Mouse (Mus musculus) adrenal gland, postnatal 4 days (tissue): ENCODE measurements around the gene Bmper. TPM values are rescaled to one million over a fixed set of nuclear protein-coding genes. Genes with fewer than 3 reads are reported as not detected.

Experiments
- DNase-seq, 2 experiments: peaks; one replicate each; pipeline ENCODE4 v3.0.0; 2021 to 2022; ENCODE audit warnings: low spot score in 2 of 2, mixed read lengths in 2 of 2
- total RNA-seq, 2 experiments: library from RNA; stranded (reverse); gene quantifications; 2 replicates each; pipeline ENCODE4 v1.2.3; 2021

Gene Bmper
- total RNA-seq, 2 experiments from 2014 or later, result 8.4 to 10.0 TPM

- no peak for DNase-seq
Measured at GRCm38 (mm10) chr9:23233464-23234121, 10.7 kb downstream of the Bmper start.

GRCm38 (mm10) chr9:23235368-23236002, 12.6 kb downstream of the Bmper start:
- no peak for DNase-seq

GRCm38 (mm10) chr9:23236635-23237279, 13.9 kb downstream of the Bmper start:
- no peak for DNase-seq

GRCm38 (mm10) chr9:23239011-23239410, 16.1 kb downstream of the Bmper start:
- no peak for DNase-seq

GRCm38 (mm10) chr9:23242911-23243310, 20.0 kb downstream of the Bmper start:
- no peak for DNase-seq

- DNase-seq, result no peak
Measured at GRCm38 (mm10) chr9:23243869-23244268, 21.0 kb downstream of the Bmper start.

- DNase-seq, result no peak
Measured at GRCm38 (mm10) chr9:23246389-23246788, 23.5 kb downstream of the Bmper start.

GRCm38 (mm10) chr9:23250026-23250425, 27.1 kb downstream of the Bmper start:
- peak; percentile 58 to 72 for DNase-seq

- no peak for DNase-seq
Measured at GRCm38 (mm10) chr9:23251001-23251400, 28.1 kb downstream of the Bmper start.

- DNase-seq, result no peak
Measured at GRCm38 (mm10) chr9:23253624-23254023, 30.7 kb downstream of the Bmper start.

GRCm38 (mm10) chr9:23254237-23255214, 31.6 kb downstream of the Bmper start:
- no peak for DNase-seq

GRCm38 (mm10) chr9:23255841-23256240, 33.0 kb downstream of the Bmper start:
- no peak for DNase-seq

GRCm38 (mm10) chr9:23256576-23256975, 33.7 kb downstream of the Bmper start:
- DNase-seq, result no peak

GRCm38 (mm10) chr9:23261834-23262233, 39.0 kb downstream of the Bmper start:
- DNase-seq, result no peak

GRCm38 (mm10) chr9:23262851-23263250, 40.0 kb downstream of the Bmper start:
- DNase-seq, result no peak

- no peak for DNase-seq
Measured at GRCm38 (mm10) chr9:23264471-23264870, 41.6 kb downstream of the Bmper start.

GRCm38 (mm10) chr9:23268609-23269008, 45.7 kb downstream of the Bmper start:
- DNase-seq, result no peak

GRCm38 (mm10) chr9:23269087-23269486, 46.2 kb downstream of the Bmper start:
- DNase-seq, result no peak

GRCm38 (mm10) chr9:23276244-23276643, 53.4 kb downstream of the Bmper start:
- no peak for DNase-seq

- DNase-seq, result no peak
Measured at GRCm38 (mm10) chr9:23284940-23285460, 62.1 kb downstream of the Bmper start.

- DNase-seq, result no peak
Measured at GRCm38 (mm10) chr9:23293574-23293973, 70.7 kb downstream of the Bmper start.
